Mouse (Mus musculus) lung, adult 10 weeks (tissue): ENCODE data around the gene Cep350. TPM values are rescaled to one million over a fixed set of nuclear protein-coding genes. Genes with fewer than 3 reads are reported as not detected.

ENCODE experiments used
- polyA plus RNA-seq: library from polyadenylated mRNA; stranded (reverse); fragments of 350-450 nt; fragmentation: Illumina TruSeq; extraction: RNeasy Lipid Tissue Mini Kit (QIAGEN cat#74804); gene quantifications from one replicate; pipeline ENCODE4 v1.2.3, GENCODE M21; 2014; ENCODE audit warnings: low read depth, low replicate concordance; ENCODE audit not compliant: insufficient read depth

Cep350 gene
- 3.7 TPM for polyA plus RNA-seq

GRCm38 (mm10) chr1:155973068-155973718, at the start of gene Cep350:
Gene Cep350, minus strand, starts transcription at chr1:155973255.

DNA sequence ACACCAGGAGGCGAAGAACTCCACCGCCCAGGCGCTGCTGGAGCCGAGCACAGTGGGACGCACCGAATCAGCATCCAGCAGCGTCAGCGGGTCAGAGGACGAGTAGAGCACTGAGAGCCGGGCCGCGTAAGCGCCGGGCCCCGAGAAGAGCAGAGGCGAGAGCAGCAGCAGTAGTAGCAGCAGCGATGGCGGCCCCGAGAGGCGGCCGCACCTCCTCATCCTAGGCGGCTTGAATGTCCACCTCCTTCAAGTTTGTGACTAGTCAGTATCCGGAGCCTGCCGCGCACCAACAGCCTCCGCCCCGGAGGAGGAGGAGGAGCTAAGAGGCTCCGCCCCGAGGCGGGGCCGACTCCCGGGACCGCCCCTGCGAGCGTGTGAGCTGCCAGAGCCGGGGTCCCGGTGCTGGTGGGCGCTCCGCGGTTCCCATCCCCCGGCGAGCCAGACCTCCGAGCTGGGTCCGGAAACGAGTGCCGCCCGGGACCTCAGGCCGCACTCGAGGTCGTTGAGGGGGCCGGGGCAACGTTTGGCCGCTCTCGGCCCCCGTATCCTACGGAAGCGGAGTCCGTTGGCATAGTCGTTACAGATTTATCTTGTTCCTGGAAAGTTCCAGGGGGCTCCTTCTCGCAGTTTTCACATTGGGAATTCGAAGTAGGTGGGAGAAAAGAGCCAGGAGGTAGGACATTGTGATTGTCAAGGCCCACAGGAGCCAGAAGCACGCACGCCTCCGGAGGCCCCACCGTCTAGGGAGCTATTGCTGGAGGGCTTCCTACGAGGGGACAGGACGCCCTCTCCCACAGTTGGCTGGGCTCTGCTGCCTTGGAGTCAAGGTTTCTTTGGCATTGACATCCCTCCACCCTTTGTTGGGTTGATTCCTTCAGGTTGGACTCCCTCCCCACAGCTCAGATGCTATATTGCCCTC, 160.2 kb downstream of the Cep350 start, which contains the start of gene Qsox1:
TSS of gene Qsox1 (minus strand) at position 309 of the 919 bp plus-strand sequence.

Other genes with a start within 250 kb of the Cep350 start
- gene Lhx4, start 221.6 kb downstream of the Cep350 start, polyA plus RNA-seq: not detected
- 81.2 TPM for gene Qsox1, start 160.4 kb downstream of the Cep350 start, polyA plus RNA-seq
- gene Tor1aip2, start 62.1 kb upstream of the Cep350 start, polyA plus RNA-seq: 41.9 TPM
- 31.5 TPM for gene Tor1aip1, start 63.2 kb upstream of the Cep350 start, polyA plus RNA-seq
- not detected for gene Fam163a, start 231.8 kb upstream of the Cep350 start, polyA plus RNA-seq